Mouse (Mus musculus): ENCODE data around the gene Spop. TPM values are rescaled to one million over a fixed set of nuclear protein-coding genes. Genes with fewer than 3 reads are reported as not detected.

Spop gene
- total and polyA plus RNA-seq, 3 experiments = 28.8 to 70.5 (median 29.2) TPM

- no peaks in the 10 kb centered on the region for H3K9me3 ChIP-seq (replicated peaks)
- no peaks in the 10 kb centered on the region for H3K36me3 ChIP-seq (replicated peaks)
- peaks cover 15% of the 10 kb centered on the region for H3K4me1 ChIP-seq (ENCODE audit: insufficient read depth, low read depth, low read length)
- no peak overlapping the region for H3K4me3 ChIP-seq (ENCODE audit: low read depth, low read length)
- peaks cover 33% of the 10 kb centered on the region for H3K27me3 ChIP-seq (ENCODE audit: insufficient read depth, low read length)
- DNase-seq (ENCODE audit: low spot score) = no peak
- ATAC-seq (ENCODE audit: extremely low read depth, insufficient number of reproducible peaks, low FRiP score, poor library complexity, severe bottlenecking) = no peak
- TF ChIP-seq GATA2 (IDR thresholded peaks at IDR 0.05; ENCODE audit: borderline replicate concordance, low read depth, low read length) = no peak
- no peak for TF ChIP-seq POLR2AphosphoS5 (IDR thresholded peaks at IDR 0.05; ENCODE audit: insufficient replicate concordance, low read depth, low read length)
These were observed 4.3 kb upstream of the Spop start for GRCm38 (mm10) chr11:95409450-95410112.

DNA sequence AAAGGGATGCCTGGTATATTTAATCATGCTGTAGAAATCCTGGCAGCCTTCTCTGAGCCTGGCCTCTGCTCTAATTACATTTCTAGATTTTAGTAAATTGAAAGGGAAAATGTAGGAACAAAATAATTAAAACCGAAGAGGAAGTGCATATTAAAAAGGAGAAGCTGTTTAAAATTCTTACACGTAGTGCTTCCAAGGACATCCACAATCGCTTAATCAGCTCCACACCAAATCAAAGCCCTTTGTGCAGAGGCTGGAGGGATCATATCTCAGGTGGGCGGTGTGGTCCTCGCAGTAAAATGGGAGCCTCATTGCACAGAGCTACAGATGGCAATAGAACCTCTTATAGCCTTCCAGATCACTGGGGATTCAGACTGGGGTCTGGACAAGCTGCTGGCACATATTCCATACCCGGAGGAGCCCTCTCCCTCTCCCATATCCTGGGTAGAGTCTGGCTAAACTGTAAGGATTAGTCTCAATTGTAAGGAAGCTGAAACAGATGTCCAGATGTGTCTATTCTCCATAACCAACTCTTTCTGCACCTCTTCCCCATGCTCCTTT is 2.3 kb upstream of the Spop start:
- DNase-seq (ENCODE audit: low spot score) (no peak), ATAC-seq (ENCODE audit: extremely low read depth, insufficient number of reproducible peaks, low FRiP score, poor library complexity, severe bottlenecking) (no peak)
- TF ChIP-seq TAL1 (conservative IDR thresholded peaks at IDR 0.05; ENCODE audit: low read depth, low read length) (no peak), POLR2AphosphoS5 (IDR thresholded peaks at IDR 0.05; ENCODE audit: insufficient replicate concordance, low read depth, low read length) (no peak), CTCF (IDR thresholded peaks at IDR 0.05; ENCODE audit: low read depth, low read length) (no peak), GATA1 (IDR thresholded peaks at IDR 0.05; ENCODE audit: borderline replicate concordance, low read length) (no peak), GATA2 (IDR thresholded peaks at IDR 0.05; ENCODE audit: borderline replicate concordance, low read depth, low read length) (no peak)
- H3K36me3 ChIP-seq (replicated peaks) = peaks cover 3% of the 10 kb centered on the region
- no peak overlapping the region for H3K4me3 ChIP-seq (ENCODE audit: low read depth, low read length)
- peaks cover 21% of the 10 kb centered on the region for H3K27me3 ChIP-seq (ENCODE audit: insufficient read depth, low read length)
- H3K9me3 ChIP-seq (replicated peaks) = no peaks in the 10 kb centered on the region
- H3K4me1 ChIP-seq (ENCODE audit: insufficient read depth, low read depth, low read length) = peaks cover 32% of the 10 kb centered on the region

DNA sequence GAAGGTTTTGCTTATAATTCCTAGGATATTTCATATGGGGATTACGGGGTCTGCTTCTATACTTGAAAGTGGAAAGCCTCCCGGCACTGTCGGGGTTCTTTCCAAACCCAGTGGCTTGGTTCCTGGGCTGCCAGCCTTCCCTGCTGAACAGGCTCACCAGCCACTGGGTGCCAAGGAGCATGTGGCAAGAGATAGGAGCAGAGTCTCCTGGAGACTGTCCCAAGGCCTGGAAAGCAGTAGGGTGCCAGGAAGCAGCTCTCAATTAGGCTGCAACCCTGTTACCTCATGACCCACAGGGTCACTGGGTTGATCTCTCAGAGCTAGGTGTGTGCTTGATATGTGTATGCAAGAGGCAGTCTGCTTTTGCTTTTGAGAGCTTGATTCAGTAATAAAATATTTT is 1.3 kb upstream of the Spop start:
- no peaks in the 10 kb centered on the region for H3K9me3 ChIP-seq (replicated peaks)
- no peak overlapping the region for H3K4me3 ChIP-seq (ENCODE audit: low read depth, low read length)
- peaks cover 9% of the 10 kb centered on the region for H3K36me3 ChIP-seq (replicated peaks)
- TF ChIP-seq CTCF (IDR thresholded peaks at IDR 0.05; ENCODE audit: low read depth, low read length) = no peak
- no peak for TF ChIP-seq GATA2 (IDR thresholded peaks at IDR 0.05; ENCODE audit: borderline replicate concordance, low read depth, low read length)
- no peak for TF ChIP-seq POLR2AphosphoS5 (IDR thresholded peaks at IDR 0.05; ENCODE audit: insufficient replicate concordance, low read depth, low read length)
- no peak for TF ChIP-seq TAL1 (conservative IDR thresholded peaks at IDR 0.05; ENCODE audit: low read depth, low read length)
- no peak for TF ChIP-seq GATA1 (IDR thresholded peaks at IDR 0.05; ENCODE audit: borderline replicate concordance, low read length)
- DNase-seq (ENCODE audit: low spot score) (no peak), ATAC-seq (ENCODE audit: extremely low read depth, insufficient number of reproducible peaks, low FRiP score, poor library complexity, severe bottlenecking) (no peak)
- peaks cover 37% of the 10 kb centered on the region for H3K4me1 ChIP-seq (ENCODE audit: insufficient read depth, low read depth, low read length)
- H3K27me3 ChIP-seq (ENCODE audit: insufficient read depth, low read length) = peaks cover 16% of the 10 kb centered on the region

GRCm38 (mm10) chr11:95414536-95415161 is 769 bp downstream of the Spop start:
- peak; percentile 71 for ATAC-seq (ENCODE audit: extremely low read depth, insufficient number of reproducible peaks, low FRiP score, poor library complexity, severe bottlenecking)
- peaks cover 39% of the 10 kb centered on the region for H3K4me1 ChIP-seq (ENCODE audit: insufficient read depth, low read depth, low read length)
- peak; percentile 89 for DNase-seq (ENCODE audit: low spot score)
- TF ChIP-seq TAL1 (conservative IDR thresholded peaks at IDR 0.05; ENCODE audit: low read depth, low read length) (no peak), GATA1 (IDR thresholded peaks at IDR 0.05; ENCODE audit: borderline replicate concordance, low read length) (no peak), CTCF (IDR thresholded peaks at IDR 0.05; ENCODE audit: low read depth, low read length) (no peak), POLR2AphosphoS5 (IDR thresholded peaks at IDR 0.05; ENCODE audit: insufficient replicate concordance, low read depth, low read length) (no peak), GATA2 (IDR thresholded peaks at IDR 0.05; ENCODE audit: borderline replicate concordance, low read depth, low read length) (no peak)
- H3K4me3 ChIP-seq (ENCODE audit: low read depth, low read length) = peak overlapping the region; percentile 78
- no peaks in the 10 kb centered on the region for H3K9me3 ChIP-seq (replicated peaks)
- H3K27me3 ChIP-seq (ENCODE audit: insufficient read depth, low read length) = peaks cover 10% of the 10 kb centered on the region
- H3K36me3 ChIP-seq (replicated peaks) = peaks cover 23% of the 10 kb centered on the region

- H3K36me3 ChIP-seq (replicated peaks) = peaks cover 30% of the 10 kb centered on the region
- peaks cover 9% of the 10 kb centered on the region for H3K27me3 ChIP-seq (ENCODE audit: insufficient read depth, low read length)
- no peak for TF ChIP-seq TAL1 (conservative IDR thresholded peaks at IDR 0.05; ENCODE audit: low read depth, low read length)
- no peak for DNase-seq (ENCODE audit: low spot score)
- peak overlapping the region; percentile 6; the same call in 1 of the 2 replicates for H3K4me3 ChIP-seq (ENCODE audit: low read depth, low read length)
- H3K4me1 ChIP-seq (ENCODE audit: insufficient read depth, low read depth, low read length) = peaks cover 39% of the 10 kb centered on the region
- H3K9me3 ChIP-seq (replicated peaks) = no peaks in the 10 kb centered on the region
- no peak for ATAC-seq (ENCODE audit: extremely low read depth, insufficient number of reproducible peaks, low FRiP score, poor library complexity, severe bottlenecking)
These were observed 2.1 kb downstream of the Spop start for GRCm38 (mm10) chr11:95415931-95416330.

GRCm38 (mm10) chr11:95417341-95417740 is 3.5 kb downstream of the Spop start:
- Histone ChIP-seq H3K4me3 (ENCODE audit: low read depth, low read length) (no peak overlapping the region), H3K9me3 (replicated peaks) (no peaks in the 10 kb centered on the region), H3K36me3 (replicated peaks) (peaks cover 36% of the 10 kb centered on the region), H3K27me3 (ENCODE audit: insufficient read depth, low read length) (peaks cover 3% of the 10 kb centered on the region), H3K4me1 (ENCODE audit: insufficient read depth, low read depth, low read length) (peaks cover 36% of the 10 kb centered on the region)
- TF ChIP-seq CTCF (IDR thresholded peaks at IDR 0.05; ENCODE audit: low read depth, low read length) = no peak
- no peak for TF ChIP-seq POLR2AphosphoS5 (IDR thresholded peaks at IDR 0.05; ENCODE audit: insufficient replicate concordance, low read depth, low read length)
- TF ChIP-seq GATA2 (IDR thresholded peaks at IDR 0.05; ENCODE audit: borderline replicate concordance, low read depth, low read length) = no peak
- no peak for TF ChIP-seq GATA1 (IDR thresholded peaks at IDR 0.05; ENCODE audit: borderline replicate concordance, low read length)
- TF ChIP-seq TAL1 (conservative IDR thresholded peaks at IDR 0.05; ENCODE audit: low read depth, low read length) = no peak
- no peak for DNase-seq (ENCODE audit: low spot score)
- no peak for ATAC-seq (ENCODE audit: extremely low read depth, insufficient number of reproducible peaks, low FRiP score, poor library complexity, severe bottlenecking)

Data from G1E (cell line).